Mouse (Mus musculus) embryo, embryonic 10.5 days (tissue): Measurements from ENCODE around the gene Gm20388.
"Not testable (repeated sequence)": the region's sequence is repeated elsewhere in the genome, so short reads cannot be mapped to it uniquely, and the experiment has no call there.

ENCODE experiments used
- DNase-seq: peaks from one replicate; pipeline ENCODE4 v3.0.0-alpha.2; 2015; ENCODE audit warnings: low spot score

Gm20388 gene

GRCm38 (mm10) chr8:122299581-122300254 lies 2389.1 kb downstream of the Gm20388 start:
- DNase-seq = no peak

DNA sequence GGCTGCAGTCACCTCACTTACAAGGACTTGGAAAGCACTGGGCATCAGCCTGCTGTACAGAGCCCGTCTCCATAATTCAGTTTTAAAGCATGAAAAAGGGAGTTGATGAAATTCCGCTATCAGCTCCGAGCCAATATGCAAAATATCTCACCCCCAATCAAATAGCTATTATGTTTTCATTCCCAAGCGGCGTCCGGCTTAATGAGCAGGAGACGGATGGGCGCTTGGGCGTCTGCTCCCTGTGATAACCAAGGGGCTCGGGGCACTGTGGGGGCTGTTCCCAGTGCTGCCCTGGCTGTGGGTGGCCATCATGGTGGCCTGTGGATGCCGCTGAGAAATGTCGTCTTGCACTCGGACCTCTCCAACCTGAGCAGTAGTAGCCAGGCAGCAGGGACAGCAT lies 2390.4 kb downstream of the Gm20388 start:
- DNase-seq = no peak

DNA sequence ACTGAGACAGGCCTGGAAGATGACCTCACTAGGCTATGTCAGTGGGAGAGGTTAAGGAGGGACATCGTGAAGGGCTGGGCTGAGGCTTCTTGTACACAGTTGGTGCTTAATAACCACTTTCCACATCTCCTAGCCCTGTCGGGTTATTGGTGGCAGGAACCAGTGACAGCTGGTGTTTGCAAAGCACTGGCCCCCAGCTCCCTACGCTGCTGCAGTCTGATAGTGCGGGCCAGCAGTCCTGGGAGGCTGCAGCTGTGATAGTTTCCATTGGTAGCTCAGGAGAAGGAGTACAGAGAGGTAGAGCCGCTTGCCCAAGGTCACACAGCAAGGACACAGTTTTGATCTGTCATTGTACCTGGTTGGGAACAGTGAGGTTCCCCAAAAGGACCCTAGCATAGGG lies 2391.2 kb downstream of the Gm20388 start:
- DNase-seq = no peak

- no peak for DNase-seq
Observed at GRCm38 (mm10) chr8:122303451-122303850, 2392.8 kb downstream of the Gm20388 start.

DNA sequence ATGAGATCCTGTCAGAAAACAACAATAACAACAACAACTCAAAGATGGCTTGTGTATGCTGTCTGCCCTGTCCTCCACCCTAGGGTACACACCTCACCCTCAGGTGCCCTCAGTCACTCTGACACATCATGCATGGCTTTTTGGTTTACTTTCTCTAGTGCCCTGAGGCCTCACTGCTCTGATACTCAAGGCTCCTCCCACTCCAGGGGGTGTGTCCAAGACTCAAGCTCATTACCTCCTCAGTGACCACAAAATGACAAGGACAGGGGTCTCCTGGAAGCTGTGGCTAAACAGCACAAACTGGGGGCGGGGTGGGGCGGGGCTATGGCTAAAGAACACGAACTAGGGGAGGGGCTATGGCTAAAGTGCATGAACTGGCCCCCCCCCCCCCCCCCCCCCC lies 2393.4 kb downstream of the Gm20388 start:
- DNase-seq = peak; percentile 47

DNA sequence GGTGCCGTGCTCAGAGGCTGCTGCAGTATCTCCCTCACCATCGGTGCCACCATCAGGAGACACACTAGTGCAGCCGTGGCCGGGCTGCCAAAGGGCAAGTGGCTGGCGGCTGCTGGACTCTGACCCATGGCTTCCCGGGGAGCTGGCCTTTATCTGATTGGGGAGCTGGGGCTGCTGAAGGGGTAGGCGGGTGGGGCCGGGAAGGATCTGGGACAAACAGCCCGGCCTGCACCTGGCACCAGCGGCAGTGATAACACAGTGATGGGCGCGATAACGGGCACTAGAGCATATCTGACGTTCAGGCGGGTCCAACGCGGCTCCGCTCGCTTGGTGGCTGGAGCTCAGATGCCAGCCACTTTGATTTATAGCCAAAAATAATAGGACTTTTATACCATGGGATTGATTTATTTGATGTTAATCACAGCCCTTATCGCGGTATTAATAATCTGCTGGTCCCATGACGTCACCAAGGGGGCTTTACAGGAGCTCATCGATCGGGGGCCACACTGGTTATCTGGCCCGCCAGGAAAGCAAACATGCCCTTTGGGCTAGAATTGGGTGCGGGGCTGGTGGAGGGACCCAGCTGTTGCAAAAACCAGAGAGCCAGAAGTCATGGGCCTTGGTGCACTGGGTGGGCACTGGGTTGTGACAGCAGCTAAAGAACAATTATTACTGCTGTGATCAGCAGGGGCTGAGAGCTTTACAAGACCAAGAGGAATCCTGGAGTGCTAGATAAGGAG lies 2396.2 kb downstream of the Gm20388 start:
- DNase-seq = no peak

DNA sequence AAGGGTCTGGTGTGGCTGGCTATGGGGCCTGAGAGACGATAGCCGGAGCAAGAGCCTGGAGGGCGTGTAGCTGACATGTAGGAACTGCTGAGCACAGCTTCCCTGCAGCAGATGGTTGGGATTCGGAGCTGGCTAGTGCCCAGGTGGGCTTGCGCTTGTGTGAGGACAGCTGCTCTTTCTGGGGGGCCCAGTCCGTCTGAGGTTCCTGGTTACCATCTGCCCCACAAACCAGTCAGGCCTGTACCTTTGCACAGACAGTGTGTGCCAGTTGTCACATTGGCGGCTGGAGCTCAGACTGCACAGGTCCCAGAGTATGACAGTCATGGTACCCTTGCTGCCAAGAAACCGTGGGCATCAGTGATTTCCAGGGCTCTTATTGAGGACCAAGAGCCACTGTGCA lies 2397.2 kb downstream of the Gm20388 start:
- no peak for DNase-seq

DNA sequence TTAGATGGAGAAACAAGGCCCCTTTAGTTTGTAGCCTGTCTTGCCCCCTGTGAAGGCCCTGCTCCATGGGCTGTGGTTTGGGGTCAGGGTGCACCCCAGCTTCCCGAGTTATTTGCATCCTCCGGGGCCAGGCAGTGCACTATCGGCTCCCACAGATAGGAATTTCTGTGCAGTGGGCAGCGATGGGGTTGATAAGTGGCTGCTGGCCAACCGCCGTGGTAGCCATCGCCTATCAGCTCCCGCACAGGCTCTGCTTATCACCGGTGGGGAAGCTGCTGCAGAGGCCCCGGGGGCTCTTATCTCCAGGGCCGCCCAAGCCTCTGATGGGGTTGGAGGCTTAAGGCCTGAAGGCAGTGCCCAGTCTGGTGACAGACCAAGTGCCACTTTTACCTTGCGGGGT lies 2398.6 kb downstream of the Gm20388 start:
- no peak for DNase-seq

DNA sequence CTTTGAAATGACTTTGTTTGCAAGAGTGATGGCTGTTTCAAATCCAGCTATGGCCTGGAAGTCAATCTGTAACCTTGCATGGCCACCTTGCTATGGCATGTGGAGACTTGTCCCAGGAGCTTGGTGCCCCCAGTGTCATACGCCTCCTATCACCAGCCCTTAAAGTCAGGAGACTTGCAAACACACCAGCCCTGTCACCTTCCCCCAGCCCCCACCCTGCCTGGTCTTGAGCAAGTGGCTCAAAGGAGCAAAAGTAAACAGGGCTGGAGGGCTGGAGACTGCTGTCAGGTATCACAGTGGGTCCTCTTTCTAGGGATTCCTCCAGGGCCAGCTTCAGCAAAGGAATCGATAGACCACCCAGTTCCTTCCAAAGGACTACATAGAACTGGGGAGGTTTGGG lies 2400.5 kb downstream of the Gm20388 start:
- DNase-seq = no peak

GRCm38 (mm10) chr8:122312553-122312952 lies 2401.9 kb downstream of the Gm20388 start:
- DNase-seq = no peak

GRCm38 (mm10) chr8:122313310-122313709 lies 2402.7 kb downstream of the Gm20388 start:
- DNase-seq = no peak

GRCm38 (mm10) chr8:122314899-122315496 lies 2404.4 kb downstream of the Gm20388 start:
- DNase-seq = no peak

GRCm38 (mm10) chr8:122316402-122316801 lies 2405.8 kb downstream of the Gm20388 start:
- DNase-seq = no peak

DNA sequence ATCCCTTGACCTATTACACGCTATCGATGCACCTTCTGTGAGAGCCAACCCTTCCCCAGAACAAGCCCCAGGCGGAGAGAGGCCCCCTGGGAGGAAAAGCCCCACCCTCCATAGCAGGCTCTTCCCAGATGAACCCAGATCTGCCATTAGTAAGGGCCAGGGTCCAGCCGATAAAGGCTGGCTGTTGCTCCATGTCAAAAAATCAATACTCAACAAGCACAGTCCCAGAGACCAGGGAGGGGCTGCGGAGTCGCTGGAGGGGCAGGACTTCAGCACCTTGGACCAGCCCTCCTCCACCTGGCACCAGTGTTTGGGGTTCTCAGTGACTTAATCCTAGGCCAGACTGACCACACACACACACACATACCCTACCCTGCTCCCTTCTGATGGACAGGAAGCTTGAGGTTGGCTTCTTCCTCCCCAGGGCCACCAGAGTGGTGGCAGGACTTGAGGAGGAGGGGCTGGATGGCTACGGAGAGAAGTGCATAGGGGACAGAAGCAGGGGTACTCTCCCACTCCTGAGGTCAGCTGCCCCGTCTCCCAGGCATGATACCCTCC lies 2407.4 kb downstream of the Gm20388 start:
- no peak for DNase-seq

DNA sequence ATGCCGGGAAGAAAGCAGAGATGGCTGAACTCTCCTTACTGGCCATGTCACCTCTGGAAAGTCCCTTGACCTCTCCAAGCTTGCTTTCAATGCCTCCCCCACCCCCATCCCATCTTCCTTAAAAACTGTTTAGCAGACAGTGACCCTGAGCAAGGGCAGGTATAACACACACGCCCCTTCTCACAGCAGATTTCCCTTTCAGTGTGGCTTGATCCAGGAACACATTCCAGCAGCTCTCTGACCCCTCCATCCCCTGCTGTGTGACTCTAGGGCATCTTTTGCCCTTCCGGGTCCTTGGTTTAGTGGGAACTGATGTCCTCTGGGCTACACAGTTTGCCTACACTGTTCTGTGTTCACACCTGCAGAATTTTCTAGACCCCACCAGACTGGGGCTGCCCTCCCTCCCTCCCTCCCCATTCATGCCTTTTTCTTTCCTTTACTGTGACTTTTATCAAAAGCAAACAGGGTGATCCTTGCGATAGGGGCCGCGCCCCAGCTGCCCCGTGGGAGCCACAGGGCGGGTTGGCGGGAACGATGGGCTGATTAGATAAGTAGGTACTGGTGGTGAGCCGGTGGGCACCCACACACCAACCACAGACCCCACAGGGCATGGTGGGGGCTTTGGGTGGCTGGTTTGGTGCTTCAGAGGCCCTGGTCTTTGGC lies 2408.5 kb downstream of the Gm20388 start:
- DNase-seq = no peak

GRCm38 (mm10) chr8:122319708-122320075 lies 2409.1 kb downstream of the Gm20388 start:
- no peak for DNase-seq

GRCm38 (mm10) chr8:122320541-122320940 lies 2409.9 kb downstream of the Gm20388 start:
- DNase-seq = no peak

- DNase-seq = no peak
Observed at GRCm38 (mm10) chr8:122321455-122321921, 2410.8 kb downstream of the Gm20388 start.

DNA sequence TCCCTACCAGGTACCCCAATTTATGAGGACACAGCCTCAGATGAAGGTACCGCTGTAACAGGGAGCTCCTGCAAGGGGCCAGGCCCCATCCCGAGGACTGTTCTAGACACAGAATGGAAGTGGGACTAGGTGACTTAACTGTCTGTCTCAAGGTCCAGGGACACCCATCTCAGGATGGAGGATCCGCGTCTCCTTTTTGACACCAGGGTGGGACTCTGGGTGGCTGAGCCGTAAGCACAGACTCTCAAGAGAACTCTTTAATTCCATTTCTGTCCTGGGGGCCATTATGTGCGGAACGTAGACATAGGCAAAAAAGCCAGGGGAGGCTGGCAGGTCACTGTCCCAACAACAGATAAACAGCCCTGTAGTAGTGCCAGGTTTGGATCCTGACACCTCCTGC lies 2411.5 kb downstream of the Gm20388 start:
- no peak for DNase-seq

GRCm38 (mm10) chr8:122322792-122323191 lies 2412.2 kb downstream of the Gm20388 start:
- no peak for DNase-seq

DNA sequence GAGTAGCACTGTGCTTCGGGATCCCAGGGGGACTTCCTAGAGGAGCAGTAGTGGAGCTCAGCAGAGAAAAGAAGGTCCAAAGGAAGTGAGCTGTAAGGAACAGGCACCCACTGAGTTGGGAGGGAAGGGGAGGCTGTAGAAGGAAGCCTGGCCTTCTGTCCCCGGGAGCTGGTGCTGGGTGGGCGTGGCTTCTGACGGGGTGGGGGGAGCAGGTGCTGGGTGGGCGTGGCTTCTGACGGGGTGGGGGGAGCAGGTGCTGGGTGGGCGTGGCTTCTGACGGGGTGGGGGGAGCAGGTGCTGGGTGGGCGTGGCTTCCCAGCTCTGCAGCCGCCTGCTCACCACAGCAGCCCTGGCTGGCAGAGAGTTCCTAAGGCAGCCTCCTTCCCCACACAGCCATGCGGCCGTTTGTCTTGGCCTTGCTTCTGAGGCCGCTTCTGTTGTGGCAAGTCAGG lies 2413.3 kb downstream of the Gm20388 start:
- not testable (repeated sequence) for DNase-seq

DNA sequence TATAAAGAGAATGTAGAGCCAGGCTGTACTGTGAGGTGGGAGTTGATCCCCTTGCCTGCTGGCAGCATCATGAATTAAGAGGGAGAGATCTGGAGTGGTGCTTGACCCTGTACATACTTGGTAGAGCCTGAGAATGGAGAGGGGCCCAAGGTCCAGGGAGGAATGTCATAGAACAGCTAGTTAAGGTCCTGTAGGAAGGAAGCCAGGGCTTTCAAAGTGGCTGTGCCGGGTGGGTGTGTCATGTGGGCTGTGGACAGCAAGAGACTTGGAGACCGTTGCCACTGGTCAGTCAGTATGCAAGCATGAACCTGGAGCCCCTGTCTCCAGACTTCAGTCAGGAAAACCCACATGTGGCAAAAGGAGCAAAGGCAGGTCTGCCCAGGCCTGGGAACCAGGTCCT lies 2414.6 kb downstream of the Gm20388 start:
- DNase-seq = no peak
